Mouse (Mus musculus): ENCODE data around the gene Rab40c. TPM values are rescaled to one million over a fixed set of nuclear protein-coding genes. Genes with fewer than 3 reads are reported as not detected.

Rab40c gene
- polyA plus RNA-seq, 1 experiment from 2014 or later: 47.1 TPM

DNA sequence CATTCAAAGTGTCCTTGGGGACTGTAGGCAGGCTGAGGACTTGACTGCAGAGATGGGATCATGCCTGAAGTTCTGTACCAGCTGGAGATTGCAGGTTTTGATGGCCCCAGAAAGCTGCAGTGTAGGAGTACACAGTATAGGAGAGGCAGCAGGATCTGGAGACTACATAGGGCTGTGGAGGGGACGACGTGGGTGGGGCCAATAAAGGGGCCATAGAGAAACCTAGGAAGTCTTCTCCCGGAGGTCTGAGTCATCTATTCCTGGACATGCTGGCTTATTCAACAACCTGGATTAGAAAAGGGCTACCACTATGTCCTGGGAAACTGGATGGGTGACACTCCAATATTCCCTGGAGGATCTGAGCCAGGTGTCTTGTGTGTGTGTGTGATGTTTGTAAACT is 36.2 kb upstream of the Rab40c start:
- no peak for ATAC-seq
- peaks cover 22% of the 10 kb centered on the region for H3K4me1 ChIP-seq (replicated peaks)
- no peak overlapping the region for H3K4me2 ChIP-seq (replicated peaks)
- peaks cover 31% of the 10 kb centered on the region for H3K36me3 ChIP-seq
- H3K4me3 ChIP-seq (replicated peaks): no peak overlapping the region
- H3K27ac ChIP-seq: no peak overlapping the region
- WGBS: 80% methylated on average over 3 of the region's 3 CpGs
- no peak overlapping the region for H3K9ac ChIP-seq (replicated peaks)
- peaks cover 35% of the 10 kb centered on the region for H3K27me3 ChIP-seq
- H3K9me3 ChIP-seq: no peaks in the 10 kb centered on the region

DNA sequence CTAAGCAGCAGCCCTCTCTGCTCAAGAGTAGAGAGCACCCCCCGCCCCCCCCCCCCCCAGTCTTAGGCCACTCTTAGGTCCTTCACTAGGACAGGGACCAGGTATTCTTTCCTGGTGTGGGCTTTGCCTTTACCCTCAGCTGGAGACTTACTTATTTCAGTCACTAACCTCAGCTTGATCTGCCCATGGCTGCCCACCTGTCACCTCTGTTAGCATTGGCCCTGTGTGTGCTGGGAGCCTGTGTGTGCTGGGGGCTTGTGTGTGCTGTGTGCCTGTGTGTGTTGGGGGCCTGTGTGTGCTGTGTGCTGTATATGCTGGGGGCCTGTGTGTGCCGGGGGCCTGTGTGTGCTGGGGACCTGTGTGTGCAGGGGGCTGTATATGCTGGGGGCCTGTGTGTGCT is 35.1 kb upstream of the Rab40c start:
- no peak for ATAC-seq
- H3K27ac ChIP-seq: no peak overlapping the region
- H3K4me3 ChIP-seq (replicated peaks): no peak overlapping the region
- peaks cover 46% of the 10 kb centered on the region for H3K27me3 ChIP-seq
- 80% methylated on average over 2 of the region's 2 CpGs for WGBS
- peaks cover 20% of the 10 kb centered on the region for H3K36me3 ChIP-seq
- H3K4me1 ChIP-seq (replicated peaks): peaks cover 22% of the 10 kb centered on the region
- H3K9ac ChIP-seq (replicated peaks): no peak overlapping the region
- H3K9me3 ChIP-seq: no peaks in the 10 kb centered on the region
- H3K4me2 ChIP-seq (replicated peaks): no peak overlapping the region

GRCm38 (mm10) chr17:25953161-25953560 is 33.6 kb upstream of the Rab40c start:
- Histone ChIP-seq H3K4me2 (replicated peaks) (no peak overlapping the region), H3K4me3 (replicated peaks) (no peak overlapping the region), H3K27ac (no peak overlapping the region), H3K36me3 (peaks cover 8% of the 10 kb centered on the region; the same call in 1 of the 2 replicates), H3K4me1 (replicated peaks) (peaks cover 22% of the 10 kb centered on the region), H3K9ac (replicated peaks) (no peak overlapping the region), H3K27me3 (peaks cover 47% of the 10 kb centered on the region), H3K9me3 (no peaks in the 10 kb centered on the region)
- no peak for ATAC-seq
- WGBS: 82% methylated on average over 5 of the region's 5 CpGs

DNA sequence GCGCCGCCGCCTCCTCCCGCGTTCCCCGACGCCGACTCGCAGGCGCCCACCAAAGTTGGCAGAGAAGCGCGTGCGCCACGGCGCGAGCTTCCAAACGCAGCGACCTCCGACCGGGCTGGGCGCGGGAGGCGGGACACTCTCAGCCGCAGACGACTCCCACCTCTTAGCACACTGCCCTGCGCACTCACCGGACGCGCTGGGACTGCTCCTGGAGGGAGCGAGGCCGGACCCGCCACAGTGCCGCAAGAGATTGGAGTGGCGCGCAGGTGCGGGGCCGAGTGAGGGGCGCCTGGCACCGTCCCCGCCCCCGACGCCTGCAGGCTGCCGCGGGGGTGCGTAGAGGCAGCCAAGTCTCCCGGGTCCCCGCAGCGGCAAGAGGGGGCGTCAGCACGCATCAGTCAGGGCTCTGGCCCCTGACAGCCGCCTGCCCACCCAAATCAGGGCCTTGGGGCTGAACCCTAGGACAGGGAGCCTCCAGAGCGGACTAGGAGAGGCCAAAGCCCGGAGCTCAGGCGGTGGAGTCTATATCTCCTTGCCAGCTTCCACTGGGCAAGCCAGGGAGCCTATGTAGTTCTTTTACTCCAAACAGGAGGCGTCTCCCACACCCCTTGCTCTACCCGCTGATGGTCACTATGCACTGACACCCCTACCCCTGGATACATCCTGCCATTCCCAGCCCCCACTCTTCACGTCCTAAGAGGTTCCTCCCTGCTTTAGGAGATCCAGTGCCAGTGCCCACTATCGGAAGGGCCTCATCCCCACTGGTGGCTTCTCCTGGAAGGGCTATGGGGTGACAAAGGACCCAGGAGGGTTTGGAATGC is 32.5 kb upstream of the Rab40c start, which contains the start of gene A930017K11Rik:
TSS of gene A930017K11Rik (minus strand) at position 763 of the 821 bp plus-strand sequence.
- peak within 1 kb of the TSS; percentile 25 for H3K4me3 ChIP-seq (replicated peaks)
- peaks cover 17% of the 10 kb centered on the region for H3K4me1 ChIP-seq (replicated peaks)
- no peaks in the 10 kb centered on the region for H3K9me3 ChIP-seq
- H3K36me3 ChIP-seq: no peaks in the 10 kb centered on the region
- peaks cover 47% of the 10 kb centered on the region for H3K27me3 ChIP-seq
- H3K9ac ChIP-seq (replicated peaks): 0 out of 2 replicates have a peak within 1 kb of the TSS, but pooled peaks have one; percentile 16
- no peak within 1 kb of the TSS for H3K27ac ChIP-seq
- WGBS: 1% methylated on average over 53 of the region's 58 CpGs
- H3K4me2 ChIP-seq (replicated peaks): peak within 1 kb of the TSS; percentile 46
- ATAC-seq: no peak

GRCm38 (mm10) chr17:25951225-25951802 is 31.8 kb upstream of the Rab40c start:
- Histone ChIP-seq H3K36me3 (no peaks in the 10 kb centered on the region), H3K27me3 (peaks cover 47% of the 10 kb centered on the region), H3K4me1 (replicated peaks) (peaks cover 13% of the 10 kb centered on the region), H3K4me2 (replicated peaks) (peak overlapping the region; percentile 46), H3K4me3 (replicated peaks) (peak overlapping the region; percentile 25), H3K27ac (no peak overlapping the region), H3K9me3 (no peaks in the 10 kb centered on the region), H3K9ac (replicated peaks) (no peak overlapping the region)
- 1% methylated on average over 33 of the region's 33 CpGs for WGBS
- no peak for ATAC-seq

- Histone ChIP-seq H3K27ac (no peak overlapping the region), H3K36me3 (no peaks in the 10 kb centered on the region), H3K4me1 (replicated peaks) (peaks cover 10% of the 10 kb centered on the region), H3K9ac (replicated peaks) (no peak overlapping the region), H3K27me3 (peaks cover 47% of the 10 kb centered on the region), H3K9me3 (no peaks in the 10 kb centered on the region), H3K4me3 (replicated peaks) (no peak overlapping the region), H3K4me2 (replicated peaks) (no peak overlapping the region; the same call in 1 of the 2 replicates)
- WGBS: 33% methylated on average over 1 of the region's 3 CpGs
- no peak for ATAC-seq
Measured at GRCm38 (mm10) chr17:25950706-25951105, 31.2 kb upstream of the Rab40c start.

DNA sequence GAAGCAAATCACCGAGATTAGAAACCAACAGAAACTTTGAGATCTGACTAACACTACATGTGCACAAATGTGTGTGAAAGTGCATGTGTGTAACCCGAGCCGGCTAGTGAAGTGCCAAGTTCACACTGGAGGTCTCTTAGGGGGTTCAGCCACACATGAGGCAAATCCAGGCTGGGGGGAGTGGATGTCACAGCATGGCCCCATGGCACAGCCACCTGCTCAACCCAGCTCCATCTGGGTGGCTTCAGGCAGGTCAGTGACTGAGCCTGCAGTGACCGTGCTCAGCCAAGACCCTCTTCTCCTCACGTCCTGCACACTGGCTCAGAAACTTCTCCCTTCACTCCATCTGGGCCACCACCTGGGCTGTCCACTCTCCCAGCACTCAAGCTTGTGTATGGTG is 30.5 kb upstream of the Rab40c start:
- WGBS: 68% methylated on average over 5 of the region's 5 CpGs
- no peaks in the 10 kb centered on the region for H3K36me3 ChIP-seq

GRCm38 (mm10) chr17:25948051-25948450 is 28.5 kb upstream of the Rab40c start:
- WGBS: 80% methylated on average over 8 of the region's 8 CpGs
- H3K36me3 ChIP-seq: no peaks in the 10 kb centered on the region
- H3K9ac ChIP-seq (replicated peaks): no peak overlapping the region
- no peak overlapping the region for H3K4me3 ChIP-seq (replicated peaks)
- H3K9me3 ChIP-seq: no peaks in the 10 kb centered on the region
- no peak overlapping the region for H3K4me2 ChIP-seq (replicated peaks)
- H3K4me1 ChIP-seq (replicated peaks): peaks cover 10% of the 10 kb centered on the region
- no peak overlapping the region for H3K27ac ChIP-seq
- H3K27me3 ChIP-seq: peaks cover 35% of the 10 kb centered on the region
- ATAC-seq: no peak

More for the DNA sequence above, 30.5 kb upstream of the Rab40c start:
- Histone ChIP-seq H3K27ac (no peak overlapping the region), H3K4me3 (replicated peaks) (no peak overlapping the region), H3K4me2 (replicated peaks) (no peak overlapping the region), H3K27me3 (peaks cover 47% of the 10 kb centered on the region), H3K9me3 (no peaks in the 10 kb centered on the region), H3K9ac (replicated peaks) (no peak overlapping the region), H3K4me1 (replicated peaks) (peaks cover 10% of the 10 kb centered on the region)
- no peak for ATAC-seq

DNA sequence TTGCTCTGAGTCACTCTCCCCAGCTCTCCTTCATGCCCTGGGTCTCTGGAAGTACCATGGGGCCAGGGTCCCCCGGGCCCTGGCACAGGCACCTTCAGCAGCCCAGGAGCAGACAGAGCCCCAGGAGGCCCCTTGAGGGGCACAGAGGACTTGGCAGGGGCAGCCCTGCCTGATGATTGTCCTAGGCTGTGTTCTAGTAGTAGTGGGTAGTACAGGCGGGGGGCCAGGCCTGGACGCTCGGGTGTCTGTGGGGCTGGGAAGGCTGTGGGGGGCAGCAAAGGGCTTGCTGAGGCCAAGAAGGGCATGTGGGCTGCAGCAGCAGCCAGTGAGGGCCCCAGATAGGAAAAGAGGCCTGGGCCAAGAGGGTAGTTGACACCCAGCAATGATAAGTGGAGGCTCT is 28.0 kb upstream of the Rab40c start:
- Histone ChIP-seq H3K9ac (replicated peaks) (no peak overlapping the region), H3K27me3 (peaks cover 30% of the 10 kb centered on the region), H3K27ac (no peak overlapping the region), H3K9me3 (no peaks in the 10 kb centered on the region), H3K4me1 (replicated peaks) (peaks cover 10% of the 10 kb centered on the region), H3K4me2 (replicated peaks) (no peak overlapping the region), H3K36me3 (no peaks in the 10 kb centered on the region), H3K4me3 (replicated peaks) (no peak overlapping the region)
- whole genome bisulfite sequencing: 91% methylated on average over 4 of the region's 4 CpGs
- ATAC-seq: no peak

DNA sequence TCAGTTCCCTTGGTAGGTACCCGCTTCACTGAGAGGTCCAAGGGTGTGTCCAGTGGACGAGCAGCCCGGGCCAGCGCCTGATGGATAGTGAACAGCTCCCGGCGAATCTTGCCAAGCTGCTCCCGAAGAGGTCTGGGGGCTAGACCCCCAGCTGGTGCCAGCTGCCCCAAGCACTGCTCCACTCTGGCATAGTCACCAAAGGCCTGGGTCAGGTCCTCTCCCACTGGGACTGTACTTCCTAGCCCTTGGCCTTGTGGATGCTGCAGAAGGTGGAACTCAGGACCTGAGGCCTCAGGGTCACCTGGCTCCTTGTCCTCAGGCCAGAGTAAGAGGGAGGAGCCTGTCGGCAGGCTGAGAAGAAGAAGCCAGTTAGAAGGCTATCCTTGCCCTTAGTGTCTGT is 27.4 kb upstream of the Rab40c start:
- Histone ChIP-seq H3K9ac (replicated peaks) (no peak overlapping the region), H3K4me3 (replicated peaks) (no peak overlapping the region), H3K27ac (no peak overlapping the region), H3K4me2 (replicated peaks) (no peak overlapping the region), H3K4me1 (replicated peaks) (peaks cover 14% of the 10 kb centered on the region), H3K36me3 (no peaks in the 10 kb centered on the region), H3K9me3 (no peaks in the 10 kb centered on the region), H3K27me3 (peaks cover 23% of the 10 kb centered on the region)
- ATAC-seq: no peak
- 85% methylated on average over 8 of the region's 8 CpGs for WGBS

DNA sequence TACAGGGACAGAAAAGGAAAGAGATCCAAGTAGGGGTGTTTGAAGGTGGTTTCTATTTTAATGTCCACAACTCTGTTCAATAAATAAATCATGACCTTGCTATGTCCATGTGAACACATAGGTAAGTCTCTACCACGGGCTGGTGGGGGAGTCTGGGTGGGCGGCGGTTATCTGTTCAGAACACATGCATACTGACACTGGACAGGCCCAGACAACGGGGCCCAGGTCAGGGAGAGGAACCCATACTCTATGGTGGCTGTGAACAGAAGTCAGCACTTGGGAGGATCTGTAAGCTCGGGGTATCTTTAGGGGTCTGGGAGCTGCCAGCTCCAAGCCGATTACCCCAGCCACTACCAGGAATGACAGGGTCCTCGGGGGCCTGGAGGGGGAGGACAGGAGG is 26.8 kb upstream of the Rab40c start:
- no peak for ATAC-seq

GRCm38 (mm10) chr17:25945517-25946155 is 26.1 kb upstream of the Rab40c start:
- no peak overlapping the region for H3K9ac ChIP-seq (replicated peaks)

More for the DNA sequence above, 26.8 kb upstream of the Rab40c start:
- Histone ChIP-seq H3K4me3 (replicated peaks) (no peak overlapping the region), H3K4me2 (replicated peaks) (no peak overlapping the region), H3K4me1 (replicated peaks) (peaks cover 9% of the 10 kb centered on the region), H3K27me3 (peaks cover 18% of the 10 kb centered on the region), H3K9me3 (no peaks in the 10 kb centered on the region), H3K27ac (no peak overlapping the region), H3K9ac (replicated peaks) (no peak overlapping the region), H3K36me3 (no peaks in the 10 kb centered on the region)
- 78% methylated on average over 7 of the region's 7 CpGs for WGBS

More at GRCm38 (mm10) chr17:25945517-25946155, 26.1 kb upstream of the Rab40c start:
- 50% methylated on average over 9 of the region's 9 CpGs for WGBS
- Histone ChIP-seq H3K4me2 (replicated peaks) (no peak overlapping the region), H3K4me1 (replicated peaks) (peaks cover 14% of the 10 kb centered on the region), H3K27me3 (peaks cover 11% of the 10 kb centered on the region), H3K27ac (no peak overlapping the region), H3K9me3 (no peaks in the 10 kb centered on the region), H3K36me3 (no peaks in the 10 kb centered on the region), H3K4me3 (replicated peaks) (no peak overlapping the region)
- no peak for ATAC-seq
